Mouse (Mus musculus): ENCODE data around the gene Mrps35. TPM values are rescaled to one million over a fixed set of nuclear protein-coding genes. Genes with fewer than 3 reads are reported as not detected.

Mrps35 gene
- polyA plus RNA-seq, 1 experiment from 2014 or later, result 94.8 TPM

- H3K4me3 ChIP-seq, result no peak overlapping the region
- H3K4me1 ChIP-seq, result no peaks in the 10 kb centered on the region
- H3K9me3 ChIP-seq, result no peaks in the 10 kb centered on the region
- ATAC-seq (ENCODE audit: insufficient number of reproducible peaks, insufficient read depth, low FRiP score, low TSS enrichment), result no peak
- peaks cover 4% of the 10 kb centered on the region; the same call in 1 of the 2 replicates for H3K36me3 ChIP-seq
- no peak overlapping the region for H3K27ac ChIP-seq
- H3K4me2 ChIP-seq (replicated peaks), result no peak overlapping the region
- H3K9ac ChIP-seq, result no peak overlapping the region
- H3K27me3 ChIP-seq, result no peaks in the 10 kb centered on the region
- WGBS, result 4% methylated on average over 10 of the region's 10 CpGs
Measured at GRCm38 (mm10) chr6:147116579-147116978, 74.0 kb downstream of the Mrps35 start.

GRCm38 (mm10) chr6:147117764-147118163 is 75.2 kb downstream of the Mrps35 start:
- H3K4me2 ChIP-seq (replicated peaks), result no peak overlapping the region
- H3K36me3 ChIP-seq, result peaks cover under 1% of the 10 kb centered on the region; the same call in 1 of the 2 replicates
- no peaks in the 10 kb centered on the region for H3K27me3 ChIP-seq
- H3K4me3 ChIP-seq, result no peak overlapping the region
- 92% methylated on average over 7 of the region's 7 CpGs for WGBS
- no peak for ATAC-seq (ENCODE audit: insufficient number of reproducible peaks, insufficient read depth, low FRiP score, low TSS enrichment)
- no peaks in the 10 kb centered on the region for H3K4me1 ChIP-seq
- H3K9ac ChIP-seq, result no peak overlapping the region
- no peak overlapping the region for H3K27ac ChIP-seq
- H3K9me3 ChIP-seq, result no peaks in the 10 kb centered on the region

- no peak overlapping the region for H3K27ac ChIP-seq
- 78% methylated on average over 3 of the region's 3 CpGs for WGBS
- no peaks in the 10 kb centered on the region for H3K36me3 ChIP-seq
- no peaks in the 10 kb centered on the region for H3K27me3 ChIP-seq
- ATAC-seq (ENCODE audit: insufficient number of reproducible peaks, insufficient read depth, low FRiP score, low TSS enrichment), result no peak
- H3K4me3 ChIP-seq, result no peak overlapping the region
- no peaks in the 10 kb centered on the region for H3K9me3 ChIP-seq
- no peaks in the 10 kb centered on the region for H3K4me1 ChIP-seq
- no peak overlapping the region for H3K4me2 ChIP-seq (replicated peaks)
- no peak overlapping the region for H3K9ac ChIP-seq
Measured at GRCm38 (mm10) chr6:147118190-147118589, 75.6 kb downstream of the Mrps35 start.

- Histone ChIP-seq H3K27ac (no peak overlapping the region), H3K36me3 (no peaks in the 10 kb centered on the region), H3K9me3 (no peaks in the 10 kb centered on the region), H3K4me2 (replicated peaks) (no peak overlapping the region), H3K4me1 (no peaks in the 10 kb centered on the region), H3K9ac (no peak overlapping the region), H3K4me3 (no peak overlapping the region), H3K27me3 (no peaks in the 10 kb centered on the region)
- WGBS, result 61% methylated on average over 6 of the region's 6 CpGs
- no peak for ATAC-seq (ENCODE audit: insufficient number of reproducible peaks, insufficient read depth, low FRiP score, low TSS enrichment)
Measured at GRCm38 (mm10) chr6:147121320-147121719, 78.8 kb downstream of the Mrps35 start.

Other genes starting within 250 kb of the Mrps35 start
- gene Arntl2, start 246.7 kb upstream of the Mrps35 start, polyA plus RNA-seq (2016; fragmentation: Nextera tagmentation; extraction: Ambion mirVana), result 7.1 and 8.8 TPM in 2 replicates
- not detected in 2 replicates for gene Smco2, start 192.7 kb upstream of the Mrps35 start, polyA plus RNA-seq (2016; fragmentation: Nextera tagmentation; extraction: Ambion mirVana)
- 55.7 and 57.6 TPM in 2 replicates for gene Ppfibp1, start 154.3 kb upstream of the Mrps35 start, polyA plus RNA-seq (2016; fragmentation: Nextera tagmentation; extraction: Ambion mirVana)
- 0.11 and 0.17 TPM in 2 replicates for gene 1700034J05Rik, start 88.3 kb upstream of the Mrps35 start, polyA plus RNA-seq (2016; fragmentation: Nextera tagmentation; extraction: Ambion mirVana)
- gene Rep15, start 10.2 kb upstream of the Mrps35 start, polyA plus RNA-seq (2016; fragmentation: Nextera tagmentation; extraction: Ambion mirVana), result 1.5 and 1.8 TPM in 2 replicates
- 2.7 and 3.2 TPM in 2 replicates for gene Mansc4, start 44.3 kb downstream of the Mrps35 start, polyA plus RNA-seq (2016; fragmentation: Nextera tagmentation; extraction: Ambion mirVana)
- gene Klhl42, start 48.6 kb downstream of the Mrps35 start, polyA plus RNA-seq (2016; fragmentation: Nextera tagmentation; extraction: Ambion mirVana), result 11.1 and 11.5 TPM in 2 replicates
- 11.9 TPM in 2 replicates for gene Pthlh, start 221.4 kb downstream of the Mrps35 start, polyA plus RNA-seq (2016; fragmentation: Nextera tagmentation; extraction: Ambion mirVana)